Mouse (Mus musculus): Measurements from ENCODE around the gene Ttll11.

Gene Ttll11

GRCm38 (mm10) chr2:35719230-35720005, 260.3 kb downstream of the Ttll11 start:
- DNase-seq = no peak

GRCm38 (mm10) chr2:35718662-35719061, 261.1 kb downstream of the Ttll11 start:
- DNase-seq = no peak

DNA sequence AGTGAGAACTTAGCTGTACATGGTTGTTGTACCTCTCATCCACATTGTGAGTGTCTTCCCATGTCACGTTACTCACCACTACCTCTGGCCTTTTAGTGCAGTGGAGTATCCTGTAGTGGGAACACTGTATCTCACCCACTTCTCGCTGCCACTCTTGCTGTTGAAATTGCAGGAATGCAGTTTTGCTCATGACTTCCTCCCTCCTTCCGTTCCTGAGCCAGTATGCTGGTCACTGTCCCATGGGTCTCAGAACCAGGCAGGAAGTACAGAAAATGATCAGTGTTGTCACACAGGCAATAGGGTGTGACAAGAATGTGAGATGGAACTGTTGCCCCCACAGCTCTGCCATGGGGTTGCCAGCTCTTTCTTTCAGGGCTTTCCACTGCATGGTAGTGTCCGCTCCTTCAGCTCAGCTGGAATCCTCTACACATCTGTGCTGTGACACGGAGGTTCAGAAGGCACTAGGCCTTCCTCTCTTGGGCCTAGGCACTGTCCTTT, 261.7 kb downstream of the Ttll11 start:
- DNase-seq = no peak

DNA sequence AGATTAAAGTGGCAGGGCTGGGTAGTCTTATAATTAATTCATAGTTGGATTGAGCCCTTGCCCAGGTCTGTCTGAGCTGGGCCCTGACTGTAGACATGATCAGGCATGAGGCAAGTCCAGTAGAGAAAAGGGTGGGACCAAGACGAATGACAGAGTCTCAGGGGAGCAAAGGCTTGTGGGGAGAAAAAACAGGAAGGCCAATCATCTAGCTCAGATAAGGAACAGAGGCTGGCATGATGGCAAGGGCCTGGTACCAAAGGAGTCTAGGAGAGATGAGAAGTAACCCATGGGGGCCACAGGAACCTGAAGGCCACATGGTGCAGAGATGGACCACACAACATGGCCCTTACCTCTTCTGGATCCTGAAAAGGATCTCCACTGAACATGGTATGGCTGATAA, 263.5 kb downstream of the Ttll11 start:
- DNase-seq = no peak

GRCm38 (mm10) chr2:35715485-35715884, 264.2 kb downstream of the Ttll11 start:
- DNase-seq = no peak

DNA sequence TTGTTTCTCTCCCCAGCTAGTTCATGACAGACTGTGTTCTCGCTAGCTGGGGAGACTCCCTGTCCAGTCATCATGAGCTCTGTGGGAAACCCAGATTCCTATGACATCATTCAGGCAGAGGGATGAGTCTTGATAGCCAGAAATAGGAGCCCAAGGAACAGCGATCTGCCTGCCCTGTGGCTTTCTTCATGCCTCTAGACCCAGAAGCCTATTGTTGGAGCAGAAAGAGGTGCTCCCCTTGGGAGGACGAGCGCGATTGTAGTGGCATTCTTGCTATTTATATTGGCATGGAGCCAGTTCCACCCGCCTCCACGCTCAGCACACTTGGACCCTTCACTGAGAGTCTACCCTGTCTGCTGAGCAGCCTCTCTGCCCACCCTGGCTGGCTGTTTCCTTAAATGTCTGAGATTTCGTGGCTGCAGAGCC, 265.0 kb downstream of the Ttll11 start:
- DNase-seq = no peak

GRCm38 (mm10) chr2:35713460-35713859, 266.3 kb downstream of the Ttll11 start:
- DNase-seq = no peak

DNA sequence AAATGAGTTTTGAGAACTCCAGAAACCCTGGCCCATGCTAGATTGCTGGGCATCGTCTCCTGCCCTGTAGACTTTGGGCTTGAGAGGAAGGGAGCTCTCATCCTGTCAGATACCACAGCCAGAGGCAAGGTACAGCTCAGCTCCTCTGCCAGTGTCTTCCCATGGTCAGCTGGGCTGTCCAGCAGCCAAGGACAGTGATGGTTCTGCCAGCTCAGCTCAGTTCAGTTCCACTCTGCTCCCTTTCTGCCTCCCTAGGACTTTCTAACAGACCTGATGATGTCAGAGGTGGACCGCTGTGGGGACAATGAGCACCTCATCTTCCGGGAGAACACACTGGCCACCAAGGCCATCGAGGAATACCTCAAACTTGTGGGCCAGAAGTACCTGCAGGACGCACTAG, 267.1 kb downstream of the Ttll11 start:
- DNase-seq = no peak

DNA sequence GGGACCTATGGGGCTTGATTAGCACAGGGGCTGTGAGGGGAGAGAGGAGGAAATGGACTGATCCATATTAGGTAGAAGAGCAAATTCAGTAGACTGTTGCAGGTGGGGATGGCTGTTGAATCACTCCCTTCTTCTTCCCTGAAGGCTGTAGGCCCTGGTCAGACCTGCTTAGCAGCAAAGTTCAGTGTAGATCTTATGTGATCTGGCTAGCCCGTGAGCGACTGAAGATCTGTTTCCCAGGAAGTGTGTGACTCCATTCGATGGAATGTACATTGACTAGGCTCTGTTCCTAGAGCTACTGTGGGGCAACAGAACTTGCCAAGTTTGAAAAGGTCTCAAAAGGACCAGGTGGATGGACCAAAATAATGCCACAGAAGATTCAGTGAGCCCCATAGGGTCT, 276.5 kb downstream of the Ttll11 start:
- DNase-seq = no peak

DNA sequence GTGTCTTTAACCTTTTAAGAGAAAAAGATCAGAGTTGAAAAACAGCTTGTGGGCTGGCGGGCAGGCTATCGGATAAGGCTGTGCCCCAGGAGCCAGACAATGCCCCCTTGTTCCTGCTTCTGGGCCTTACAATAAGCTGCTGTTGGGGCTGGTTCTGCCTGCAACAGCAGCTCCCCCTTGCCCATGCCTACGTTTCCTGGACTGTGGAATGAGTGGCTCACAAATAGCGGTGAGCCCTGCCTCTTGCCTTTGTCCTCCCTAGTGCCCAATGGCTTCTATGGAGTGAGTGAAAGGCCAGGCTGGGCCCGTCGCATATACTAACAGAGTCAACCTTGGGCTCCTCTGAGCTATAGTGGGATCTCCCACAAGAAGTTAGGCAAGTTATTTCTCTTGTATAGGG, 277.1 kb downstream of the Ttll11 start:
- no peak for DNase-seq

- no peak for DNase-seq
Measured at GRCm38 (mm10) chr2:35702001-35702400, 277.7 kb downstream of the Ttll11 start.

Measured in kidney, postnatal 14 days (tissue).